In genomic region chr19:5988027-5988814, GRCm38 (mm10) we compare ENCODE assay signal across 9 mouse cellular contexts. TPM values are rescaled to one million over a fixed set of nuclear protein-coding genes. Genes with fewer than 3 reads are reported as not detected.
DNase-seq lines count a peak whose midpoint lies in the region; ATAC-seq and TF ChIP-seq lines count a peak whose summit lies in the region.
"Had no signal": no experiment of that assay in that cellular context is flagged by ENCODE, and none has a peak within 500 bp of the region (broad histone marks: within the 10 kb centered on the region; RNA-seq: fewer than 3 reads in every experiment).

No protein-coding gene starts in this region.

- peak overlapping the region; percentile 42; the same call in 1 of the 2 replicates for H3K27ac ChIP-seq in lung, embryonic 16.5 days (ENCODE audit: low read length)
- H3K27ac ChIP-seq in forebrain, postnatal 0 days (ENCODE audit: low read depth, low read length), result 0 out of 2 replicates have a peak overlapping the region, but pooled peaks have one; percentile 4
- peak overlapping the region; percentile 74; the same call in 1 of the 2 replicates for H3K27ac ChIP-seq in neural tube, embryonic 13.5 days (replicated peaks)
- H3K27ac ChIP-seq: hindbrain, postnatal 0 days had no signal

- DNase-seq in lung, postnatal 14 days, result no peak
- DNase-seq in R1 (ENCODE audit: low read depth, low spot score), result peak; percentile 28
- DNase-seq in forebrain, postnatal 0 days, result no peak
- no peak for DNase-seq in cerebellum, postnatal 36 days
- no peak for DNase-seq in embryo, embryonic 10.5 days (ENCODE audit: low spot score)

- no peak overlapping the region for H3K4me2 ChIP-seq in lung, embryonic 16.5 days (ENCODE audit: low read depth, low read length)
- H3K4me2 ChIP-seq in forebrain, postnatal 0 days (ENCODE audit: low read depth), result no peak overlapping the region
- H3K4me2 ChIP-seq in neural tube, embryonic 13.5 days, result no peak overlapping the region

- no peaks in the 10 kb centered on the region for H3K36me3 ChIP-seq in lung, embryonic 16.5 days (ENCODE audit: control insufficient read depth, insufficient read depth, low read length)
- H3K36me3 ChIP-seq in forebrain, postnatal 0 days (ENCODE audit: insufficient read depth), result no peaks in the 10 kb centered on the region
- H3K36me3 ChIP-seq in neural tube, embryonic 13.5 days, result no peaks in the 10 kb centered on the region

- H3K4me3 ChIP-seq in lung, embryonic 16.5 days (ENCODE audit: low read length), result no peak overlapping the region
- no peak overlapping the region for H3K4me3 ChIP-seq in forebrain, postnatal 0 days (ENCODE audit: low read depth, low read length)
- no peak overlapping the region for H3K4me3 ChIP-seq in neural tube, embryonic 13.5 days

- peak overlapping the region; percentile 58; the same call in 1 of the 2 replicates for H3K9ac ChIP-seq in lung, embryonic 16.5 days (ENCODE audit: low read length)
- 0 out of 2 replicates have a peak overlapping the region, but pooled peaks have one; percentile 43 for H3K9ac ChIP-seq in forebrain, postnatal 0 days
- 0 out of 2 replicates have a peak overlapping the region, but pooled peaks have one; percentile 70 for H3K9ac ChIP-seq in neural tube, embryonic 13.5 days

- H3K4me1 ChIP-seq in lung, embryonic 16.5 days (replicated peaks; ENCODE audit: control insufficient read depth, insufficient read depth, low read length), result peaks cover 17% of the 10 kb centered on the region
- H3K4me1 ChIP-seq in forebrain, postnatal 0 days (ENCODE audit: insufficient read depth), result no peaks in the 10 kb centered on the region; the same call in 1 of the 2 replicates
- peaks cover 11% of the 10 kb centered on the region for H3K4me1 ChIP-seq in neural tube, embryonic 13.5 days (replicated peaks)

- WGBS in lung, embryonic 16.5 days, result 41% methylated on average over 5 of the region's 5 CpGs
- WGBS in forebrain, postnatal 0 days, result 73% methylated on average over 5 of the region's 5 CpGs
- 78% methylated on average over 5 of the region's 5 CpGs for WGBS in neural tube, embryonic 13.5 days

- no peaks in the 10 kb centered on the region for H3K27me3 ChIP-seq in lung, embryonic 16.5 days (ENCODE audit: control insufficient read depth, insufficient read depth, low read depth, low read length)
- H3K27me3 ChIP-seq in forebrain, postnatal 0 days (ENCODE audit: insufficient read depth, low read length), result no peaks in the 10 kb centered on the region
- no peaks in the 10 kb centered on the region for H3K27me3 ChIP-seq in neural tube, embryonic 13.5 days

- TF ChIP-seq CTCF in forebrain, postnatal 0 days (IDR thresholded peaks at IDR 0.05; ENCODE audit: low read depth), result no peak

- no peaks in the 10 kb centered on the region for H3K9me3 ChIP-seq in lung, embryonic 16.5 days (ENCODE audit: control insufficient read depth, low read length)
- no peaks in the 10 kb centered on the region for H3K9me3 ChIP-seq in forebrain, postnatal 0 days (ENCODE audit: low read length)
- H3K9me3 ChIP-seq in neural tube, embryonic 13.5 days, result no peaks in the 10 kb centered on the region

- peak; percentile 20 for ATAC-seq in lung, embryonic 16.5 days (ENCODE audit: low read depth)
- no peak for ATAC-seq in forebrain, postnatal 0 days
- ATAC-seq in neural tube, embryonic 13.5 days (ENCODE audit: low read depth), result no peak

RNA-seq across cellular contexts. Expression of gene Slc22a20, which starts 2.3 kb away (rescaled TPM):
- polyA plus RNA-seq in lung, embryonic 16.5 days (2015; fragmentation: Nextera tagmentation; extraction: Ambion mirVana), result not detected in 2 replicates
- total RNA-seq in forebrain, postnatal 0 days (2014; rRNA removed), result not detected in 2 replicates
- polyA plus RNA-seq in forebrain, postnatal 0 days (2015; fragmentation: Nextera tagmentation; extraction: Ambion mirVana), result not detected in 2 replicates
- polyA plus RNA-seq in neural tube, embryonic 13.5 days (2015; fragmentation: Nextera tagmentation; extraction: Ambion mirVana), result not detected in 2 replicates
- total RNA-seq: adrenal gland, adult 18-20 months; hindbrain, postnatal 0 days had no signal
- polyA plus RNA-seq: hindbrain, postnatal 0 days had no signal

RNA-seq across cellular contexts. Expression of gene Pola2, which starts 24.2 kb away (rescaled TPM):
- polyA plus RNA-seq in lung, embryonic 16.5 days (2015; fragmentation: Nextera tagmentation; extraction: Ambion mirVana), result 64.2 and 70.0 TPM in 2 replicates
- total RNA-seq in forebrain, postnatal 0 days (2014; rRNA removed), result 12.4 and 18.1 TPM in 2 replicates
- polyA plus RNA-seq in forebrain, postnatal 0 days (2015; fragmentation: Nextera tagmentation; extraction: Ambion mirVana), result 13.7 and 15.3 TPM in 2 replicates
- polyA plus RNA-seq in neural tube, embryonic 13.5 days (2015; fragmentation: Nextera tagmentation; extraction: Ambion mirVana), result 20.8 and 24.8 TPM in 2 replicates

RNA-seq across cellular contexts. Expression of gene Capn1, which starts 27.5 kb away (rescaled TPM):
- polyA plus RNA-seq in lung, embryonic 16.5 days (2015; fragmentation: Nextera tagmentation; extraction: Ambion mirVana), result 12.3 and 12.8 TPM in 2 replicates
- total RNA-seq in forebrain, postnatal 0 days (2014; rRNA removed), result 5.5 and 7.7 TPM in 2 replicates
- 3.0 and 3.3 TPM in 2 replicates for polyA plus RNA-seq in forebrain, postnatal 0 days (2015; fragmentation: Nextera tagmentation; extraction: Ambion mirVana)
- 6.9 and 7.5 TPM in 2 replicates for polyA plus RNA-seq in neural tube, embryonic 13.5 days (2015; fragmentation: Nextera tagmentation; extraction: Ambion mirVana)

RNA-seq across cellular contexts. Expression of gene Syvn1, which starts 58.2 kb away (rescaled TPM):
- polyA plus RNA-seq in lung, embryonic 16.5 days (2015; fragmentation: Nextera tagmentation; extraction: Ambion mirVana), result 27.7 and 31.7 TPM in 2 replicates
- 15.8 and 23.7 TPM in 2 replicates for total RNA-seq in forebrain, postnatal 0 days (2014; rRNA removed)
- 24.7 and 27.7 TPM in 2 replicates for polyA plus RNA-seq in forebrain, postnatal 0 days (2015; fragmentation: Nextera tagmentation; extraction: Ambion mirVana)
- polyA plus RNA-seq in neural tube, embryonic 13.5 days (2015; fragmentation: Nextera tagmentation; extraction: Ambion mirVana), result 36.2 and 37.0 TPM in 2 replicates

Comparison
In these comparisons a context has a peak if more than half of its experiments do, and no peak if none do; other contexts are left out.
1. H3K27ac ChIP-seq: peak in every context shown above with its lines; median percentile 74 in neural tube, embryonic 13.5 days; 42 in lung, embryonic 16.5 days; 4 in forebrain, postnatal 0 days.